Mouse (Mus musculus) CH12.LX (cell line): ENCODE measurements around the gene Crnkl1. TPM values are rescaled to one million over a fixed set of nuclear protein-coding genes. Genes with fewer than 3 reads are reported as not detected.

Source experiments
- DNase-seq: peaks from one replicate; pipeline ENCODE4 v3.0.0-alpha.2; 2013; ENCODE audit errors: extremely low read depth
- H3K27ac ChIP-seq: 2 replicates; pipeline ENCODE4 v1.5.1; 2012; ENCODE audit warnings: low read depth, mild to moderate bottlenecking, control low read depth, moderate library complexity; ENCODE audit not compliant: insufficient read depth
- H3K27me3 ChIP-seq: replicated peaks from 2 replicates; pipeline ENCODE3; 2012; ENCODE audit warnings: inconsistent platforms
- H3K36me3 ChIP-seq, 2 experiments: replicated peaks in 1 of 2; 2 replicates each; pipeline versions ENCODE3 to v1.6.1; 2012; ENCODE audit warnings: inconsistent platforms in 1 of 2, low read length in 1 of 2, mild to moderate bottlenecking in 1 of 2, mixed read lengths in 1 of 2, moderate library complexity in 1 of 2; ENCODE audit not compliant: control insufficient read depth in 1 of 2, insufficient read depth in 1 of 2
- H3K4me1 ChIP-seq, 2 experiments: 2 replicates each; pipeline ENCODE4 v1.6.1; 2012; ENCODE audit warnings: inconsistent platforms in 1 of 2, moderate library complexity in 1 of 2; ENCODE audit not compliant: insufficient read depth in 2 of 2, control insufficient read depth in 1 of 2
- H3K4me2 ChIP-seq: 2 replicates; pipeline ENCODE4 v1.6.1; 2012; ENCODE audit warnings: low read depth, mild to moderate bottlenecking, control low read depth; ENCODE audit not compliant: poor library complexity, insufficient read depth, severe bottlenecking
- H3K4me3 ChIP-seq, 3 experiments: fragments of 150-350 bp in 1 of 3; sonication (generic) in 1 of 3; replicated peaks in 1 of 3; 2 replicates each; pipeline versions ENCODE3 to v1.5.1; 2011 to 2012; ENCODE audit warnings: low read depth in 2 of 3, low read length in 2 of 3, mild to moderate bottlenecking in 2 of 3, moderate library complexity in 2 of 3, control low read depth in 1 of 3, improper control_type of control experiment in 1 of 3, inconsistent platforms in 1 of 3, mixed read lengths in 1 of 3; ENCODE audit not compliant: poor library complexity in 1 of 3
- H3K79me2 ChIP-seq: replicated peaks from 2 replicates; pipeline ENCODE4 v1.6.1; 2012; ENCODE audit warnings: mild to moderate bottlenecking, moderate library complexity; ENCODE audit not compliant: control insufficient read depth, poor library complexity, insufficient read depth, severe bottlenecking; ENCODE audit errors: extremely low read depth
- H3K9ac ChIP-seq: 2 replicates; pipeline ENCODE4 v1.6.1; 2012; ENCODE audit warnings: low read depth, mild to moderate bottlenecking, control low read depth, moderate library complexity; ENCODE audit not compliant: insufficient read depth
- H3K9me3 ChIP-seq: replicated peaks from 2 replicates; pipeline ENCODE3; 2012; ENCODE audit warnings: low read length, inconsistent platforms, mixed read lengths
- CHD1 ChIP-seq: IDR thresholded peaks from 2 replicates; pipeline ENCODE4 v1.6.1; 2012; ENCODE audit warnings: low read depth, low read length, improper control_type of control experiment, inconsistent platforms
- CHD2 ChIP-seq: IDR thresholded peaks from 2 replicates; pipeline ENCODE4 v1.6.1; 2011; ENCODE audit warnings: low read length, improper control_type of control experiment
- EP300 ChIP-seq: IDR thresholded peaks from 2 replicates; pipeline ENCODE4 v1.6.1; 2011; ENCODE audit warnings: low read length, improper control_type of control experiment
- IRF4 ChIP-seq: IDR thresholded peaks from 2 replicates; pipeline ENCODE4 v1.6.1; 2014; ENCODE audit warnings: low read depth, mild to moderate bottlenecking, inconsistent platforms, low read length, improper control_type of control experiment
- JUN ChIP-seq: IDR thresholded peaks from 2 replicates; pipeline ENCODE4 v1.6.1; 2011; ENCODE audit warnings: low read depth, mild to moderate bottlenecking, low read length, improper control_type of control experiment, moderate library complexity; ENCODE audit not compliant: insufficient read depth
- MAZ ChIP-seq: IDR thresholded peaks from 2 replicates; pipeline ENCODE4 v1.6.1; 2012; ENCODE audit warnings: low read depth, mild to moderate bottlenecking, inconsistent platforms, low read length, improper control_type of control experiment, moderate library complexity
- MEF2A ChIP-seq: IDR thresholded peaks from 2 replicates; pipeline ENCODE4 v1.6.1; 2014; ENCODE audit warnings: low read depth, mild to moderate bottlenecking, inconsistent platforms, low read length, improper control_type of control experiment, borderline replicate concordance
- NELFE ChIP-seq: IDR thresholded peaks from 2 replicates; pipeline ENCODE4 v1.6.1; 2011; ENCODE audit warnings: low read depth, low read length, improper control_type of control experiment
- POLR2A ChIP-seq: IDR thresholded peaks from 2 replicates; pipeline ENCODE4 v1.6.1; 2011; ENCODE audit warnings: low read depth, mild to moderate bottlenecking, improper control_type of control experiment, low read length
- RAD21 ChIP-seq: IDR thresholded peaks from 2 replicates; pipeline ENCODE4 v1.6.1; 2011; ENCODE audit warnings: low read depth, mild to moderate bottlenecking, low read length, improper control_type of control experiment, moderate library complexity
- RCOR1 ChIP-seq: conservative IDR thresholded peaks from 2 replicates; pipeline ENCODE4 v1.6.1; 2012; ENCODE audit warnings: low read depth, mild to moderate bottlenecking, inconsistent platforms, low read length, improper control_type of control experiment
- TBP ChIP-seq: conservative IDR thresholded peaks from 2 replicates; pipeline ENCODE4 v1.6.1; 2011; ENCODE audit warnings: low read depth, low read length, improper control_type of control experiment
- UBTF ChIP-seq: IDR thresholded peaks from 2 replicates; pipeline ENCODE4 v1.6.1; 2012; ENCODE audit warnings: low read depth, mild to moderate bottlenecking, inconsistent platforms, low read length, improper control_type of control experiment, moderate library complexity
- ZMIZ1 ChIP-seq: IDR thresholded peaks from 2 replicates; pipeline ENCODE4 v1.6.1; 2012; ENCODE audit warnings: low read depth, mild to moderate bottlenecking, inconsistent platforms, low read length, improper control_type of control experiment
- dilution Hi-C: fragments of 300-500 bp; cut with MboI; formaldehyde crosslinking; loops from 2 replicates; pipeline ENCODE4 v1.14.3; 2020; ENCODE audit warnings: low sequenced_read_pairs; ENCODE audit not compliant: extremely low pct_unique_long_range_greater_than_20kb, extremely low pct_ligation_motif_present
- in situ Hi-C: fragments of 300-500 bp; cut with MboI; formaldehyde crosslinking; loops from 3 replicates; pipeline ENCODE4 v1.14.3; 2019; ENCODE audit warnings: low sequenced_read_pairs, low pct_ligation_motif_present, low pct_unique_long_range_greater_than_20kb, mixed read lengths
- polyA plus RNA-seq: library from polyadenylated mRNA; unstranded; fragments of >175 nt; gene quantifications from 2 replicates; pipeline ENCODE4 v1.2.1, GENCODE M21; 2012; ENCODE audit warnings: low read depth; ENCODE audit not compliant: insufficient read length
- total RNA-seq, 2 experiments: library from RNA; depleted of rRNA; stranded (reverse); fragments of 300-350 nt in 1 of 2; fragments of >200 nt in 1 of 2; gene quantifications; 2 replicates each; pipeline ENCODE4 v1.2.3; 2012 to 2014

Gene Crnkl1
- total and polyA plus RNA-seq, 3 experiments: 18.8 to 31.6 (median 30.4) TPM

DNA sequence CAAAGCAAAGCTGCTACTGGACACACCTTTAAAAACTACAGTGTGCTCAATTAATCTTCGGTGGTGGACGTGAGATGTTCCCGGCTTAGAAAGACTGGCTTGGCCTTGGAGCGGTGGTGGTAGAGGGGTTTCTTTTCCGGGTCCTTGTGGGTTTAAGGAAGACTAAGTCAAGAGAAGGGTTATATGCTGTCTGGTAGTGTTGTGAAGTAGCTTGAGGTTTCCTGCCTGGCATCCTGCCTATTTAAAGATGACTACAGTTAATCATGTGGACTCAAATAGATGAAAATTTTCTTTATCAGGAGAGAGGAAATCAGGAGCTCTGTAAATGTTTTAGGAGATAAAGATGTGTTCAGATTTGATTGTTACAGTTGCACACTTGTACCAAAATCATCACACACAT lies 21.5 kb upstream of the Crnkl1 start:
- Histone ChIP-seq H3K27me3 (no peaks in the 10 kb centered on the region), H3K4me2 (no peak overlapping the region), H3K36me3 (no peaks in the 10 kb centered on the region), H3K79me2 (no peaks in the 10 kb centered on the region), H3K9me3 (peaks cover 2% of the 10 kb centered on the region), H3K27ac (no peak overlapping the region), H3K4me3 (no peak overlapping the region), H3K4me1 (peaks cover 0 to 7% of the 10 kb centered on the region in 2 experiments; a peak in 1 of 4 replicates), H3K9ac (no peak overlapping the region)
- in situ Hi-C loops (loop anchor here (10.0 to 25.0 kb wide), 4 partner anchors 281 to 656 kb away; no protein-coding TSS in a partner anchor), dilution Hi-C loops (no loop called here)
- TF ChIP-seq JUN (no peak), NELFE (no peak), CHD1 (no peak), MAZ (no peak), RCOR1 (no peak)
- DNase-seq: no peak

DNA sequence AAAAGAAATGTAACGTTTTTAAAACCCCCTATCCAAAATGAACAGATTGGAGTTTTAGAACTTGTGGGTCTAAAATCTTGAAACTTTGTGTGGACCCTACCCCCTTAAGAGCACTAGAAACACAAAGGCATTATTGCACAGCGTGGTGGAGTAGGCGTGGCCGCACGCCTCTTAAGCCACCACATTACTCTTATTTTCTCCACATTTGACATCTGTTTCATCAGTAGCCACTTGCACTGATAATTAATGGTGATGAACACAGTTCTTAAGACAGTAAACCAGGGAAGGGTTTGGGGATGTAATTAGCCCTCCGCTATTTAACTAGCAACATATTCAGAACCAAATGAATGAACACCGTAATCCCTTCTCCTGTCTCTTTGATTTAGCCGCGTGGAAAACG lies 21.0 kb upstream of the Crnkl1 start:
- dilution Hi-C loops: no loop called here
- TF ChIP-seq UBTF (no peak), EP300 (no peak), RAD21 (no peak), TBP (no peak), IRF4 (no peak), CHD2 (no peak), POLR2A (no peak), JUN (no peak), RCOR1 (no peak), ZMIZ1 (no peak)
- TF ChIP-seq, all 38 proteins: peak for 0
- no peaks in the 10 kb centered on the region for H3K79me2 ChIP-seq
- H3K9ac ChIP-seq: no peak overlapping the region
- H3K4me2 ChIP-seq: no peak overlapping the region
- DNase-seq: no peak
- no peaks in the 10 kb centered on the region for H3K27me3 ChIP-seq
- peaks cover 0 to 7% of the 10 kb centered on the region in 2 experiments; a peak in 1 of 4 replicates for H3K4me1 ChIP-seq
- in situ Hi-C loops: loop anchor here (10.0 to 25.0 kb wide), 4 partner anchors 281 to 656 kb away; no protein-coding TSS in a partner anchor
- H3K27ac ChIP-seq: no peak overlapping the region
- no peak overlapping the region for H3K4me3 ChIP-seq
- H3K36me3 ChIP-seq: no peaks in the 10 kb centered on the region
- H3K9me3 ChIP-seq: peaks cover 2% of the 10 kb centered on the region

DNA sequence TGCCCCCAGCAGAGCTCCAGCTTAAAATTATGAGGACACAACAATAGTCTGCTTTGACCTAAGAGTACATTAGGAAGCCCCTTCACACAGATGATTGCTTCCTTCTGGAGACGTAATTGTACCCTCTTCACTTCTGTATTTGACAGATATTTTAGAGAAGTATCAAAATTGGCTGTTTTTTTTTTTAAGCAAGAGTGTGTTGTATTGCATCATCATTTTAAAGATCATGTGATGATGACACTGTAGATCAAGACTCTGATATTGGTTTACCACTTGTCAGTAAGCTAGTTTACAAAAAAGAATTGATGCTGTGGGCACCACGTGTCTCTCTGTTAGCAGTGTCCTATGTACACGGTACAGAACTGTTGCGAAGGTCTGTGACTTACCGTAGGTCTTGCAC lies 17.9 kb upstream of the Crnkl1 start:
- H3K4me1 ChIP-seq: peaks cover 0 to 7% of the 10 kb centered on the region in 2 experiments; a peak in 1 of 4 replicates
- no peaks in the 10 kb centered on the region for H3K79me2 ChIP-seq
- in situ Hi-C loops (loop anchor here (10.0 to 25.0 kb wide), 4 partner anchors 285 to 660 kb away; no protein-coding TSS in a partner anchor), dilution Hi-C loops (no loop called here)
- no peaks in the 10 kb centered on the region for H3K9me3 ChIP-seq
- H3K27ac ChIP-seq: no peak overlapping the region
- no peaks in the 10 kb centered on the region for H3K36me3 ChIP-seq
- no peak for TF ChIP-seq MEF2A
- TF ChIP-seq RAD21: no peak
- H3K9ac ChIP-seq: no peak overlapping the region
- no peak overlapping the region for H3K4me2 ChIP-seq
- no peaks in the 10 kb centered on the region for H3K27me3 ChIP-seq
- DNase-seq: no peak
- H3K4me3 ChIP-seq: no peak overlapping the region
